Mouse (Mus musculus) midbrain, embryonic 12.5 days (tissue): ENCODE results near the gene Sgf29. TPM values are rescaled to one million over a fixed set of nuclear protein-coding genes. Genes with fewer than 3 reads are reported as not detected.

Experiments
- ATAC-seq: fragments of 200-750 bp; cut with Nextera tagmentation; 2 replicates; pipeline ENCODE4 v1.8.0; 2017; ENCODE audit warnings: low read depth, moderate TSS enrichment, moderate library complexity; ENCODE audit not compliant: low FRiP score
- H3K27ac ChIP-seq: fragments of 300-500 bp; sonication (generic); replicated peaks from 2 replicates; pipeline ENCODE4 v1.5.1; 2016; ENCODE audit warnings: mild to moderate bottlenecking
- H3K27me3 ChIP-seq: fragments of 300-500 bp; sonication (generic); 2 replicates; pipeline ENCODE4 v1.6.1; 2016; ENCODE audit warnings: mild to moderate bottlenecking
- H3K36me3 ChIP-seq: fragments of 300-500 bp; sonication (generic); 2 replicates; pipeline ENCODE4 v1.6.1; 2016
- H3K4me1 ChIP-seq: fragments of 300-500 bp; sonication (generic); 2 replicates; pipeline ENCODE4 v1.6.1; 2016
- H3K4me2 ChIP-seq: fragments of 300-500 bp; sonication (generic); replicated peaks from 2 replicates; pipeline ENCODE4 v1.6.1; 2016; ENCODE audit warnings: mild to moderate bottlenecking, moderate library complexity
- H3K4me3 ChIP-seq: fragments of 300-500 bp; sonication (generic); 2 replicates; pipeline ENCODE4 v1.5.1; 2016; ENCODE audit warnings: mild to moderate bottlenecking
- H3K9ac ChIP-seq: fragments of 300-500 bp; sonication (generic); replicated peaks from 2 replicates; pipeline ENCODE4 v1.6.1; 2016; ENCODE audit warnings: mild to moderate bottlenecking, moderate library complexity
- H3K9me3 ChIP-seq: fragments of 300-500 bp; sonication (generic); 2 replicates; pipeline ENCODE4 v1.6.1; 2016; ENCODE audit warnings: mild to moderate bottlenecking
- WGBS: fragments of 180-500 bp; shearing (Covaris S2); methylation state at CpG from one replicate; pipeline ENCODE4 v1.1.7; 2016; 5-methylcytosine and 5-hydroxymethylcytosine counted together
- polyA plus RNA-seq: library from polyadenylated mRNA; unstranded; fragments of >200 nt; fragmentation: Nextera tagmentation; extraction: Ambion mirVana; gene quantifications from 2 replicates; pipeline ENCODE4 v1.2.1, GENCODE M21; 2016

The Sgf29 gene
- polyA plus RNA-seq, 1 experiment from 2014 or later, result 46.4 TPM

- Histone ChIP-seq H3K27me3 (no peaks in the 10 kb centered on the region), H3K27ac (no peak overlapping the region), H3K9me3 (no peaks in the 10 kb centered on the region), H3K4me3 (no peak overlapping the region), H3K36me3 (peaks cover 30% of the 10 kb centered on the region), H3K4me1 (peaks cover 25% of the 10 kb centered on the region), H3K9ac (no peak overlapping the region), H3K4me2 (no peak overlapping the region)
- no peak for ATAC-seq
- 97% methylated on average over 26 of the region's 26 CpGs for WGBS
Observed at GRCm38 (mm10) chr7:126692426-126692825, 43.3 kb downstream of the Sgf29 start.

- 35% methylated on average over 3 of the region's 3 CpGs for WGBS
- Histone ChIP-seq H3K4me2 (peak overlapping the region; percentile 88; the same call in 1 of the 2 replicates), H3K27ac (no peak overlapping the region)
Observed at GRCm38 (mm10) chr7:126693256-126693655, 44.1 kb downstream of the Sgf29 start.

GRCm38 (mm10) chr7:126693781-126694180, 44.7 kb downstream of the Sgf29 start:
- Histone ChIP-seq H3K9ac (no peak overlapping the region), H3K4me1 (peaks cover 25% of the 10 kb centered on the region), H3K4me3 (no peak overlapping the region), H3K9me3 (no peaks in the 10 kb centered on the region), H3K4me2 (peak overlapping the region; percentile 88; the same call in 1 of the 2 replicates), H3K27me3 (no peaks in the 10 kb centered on the region), H3K27ac (no peak overlapping the region), H3K36me3 (peaks cover 33% of the 10 kb centered on the region)
- ATAC-seq, result no peak
- WGBS, result 92% methylated on average over 7 of the region's 7 CpGs

More at GRCm38 (mm10) chr7:126693256-126693655, 44.1 kb downstream of the Sgf29 start:
- ATAC-seq, result no peak
- H3K36me3 ChIP-seq, result peaks cover 31% of the 10 kb centered on the region
- H3K9ac ChIP-seq, result no peak overlapping the region
- peaks cover 25% of the 10 kb centered on the region for H3K4me1 ChIP-seq
- H3K27me3 ChIP-seq, result no peaks in the 10 kb centered on the region
- H3K4me3 ChIP-seq, result no peak overlapping the region
- H3K9me3 ChIP-seq, result no peaks in the 10 kb centered on the region

DNA sequence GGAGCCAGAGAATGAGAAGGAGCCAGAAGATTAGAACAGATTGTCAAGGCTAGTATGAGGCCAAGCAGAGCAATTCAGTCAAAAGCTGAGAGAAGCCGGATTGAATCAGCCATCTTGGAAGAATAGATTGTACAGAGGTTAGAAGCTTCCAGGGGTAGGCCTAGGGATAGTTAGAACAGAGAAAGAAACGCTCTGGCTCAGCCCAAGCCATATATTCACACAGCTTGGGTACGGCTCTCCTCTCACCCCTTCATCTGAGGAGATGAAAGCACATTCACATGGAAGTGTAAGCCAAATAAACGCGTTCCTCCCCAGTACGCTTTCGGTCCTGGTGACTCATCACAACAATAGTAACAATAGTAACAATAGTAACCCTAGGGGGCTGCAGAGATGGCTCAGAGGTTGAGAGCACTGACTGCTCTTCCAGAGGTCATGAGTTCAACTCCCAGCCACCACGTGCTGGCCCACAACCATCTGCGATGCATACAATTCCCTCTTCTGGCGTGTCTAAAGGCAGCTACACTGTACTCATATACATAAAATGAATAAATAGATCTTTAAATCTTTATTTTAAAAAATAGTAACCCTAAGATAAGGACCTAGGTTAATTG, 45.4 kb downstream of the Sgf29 start:
- H3K4me1 ChIP-seq, result peaks cover 25% of the 10 kb centered on the region

DNA sequence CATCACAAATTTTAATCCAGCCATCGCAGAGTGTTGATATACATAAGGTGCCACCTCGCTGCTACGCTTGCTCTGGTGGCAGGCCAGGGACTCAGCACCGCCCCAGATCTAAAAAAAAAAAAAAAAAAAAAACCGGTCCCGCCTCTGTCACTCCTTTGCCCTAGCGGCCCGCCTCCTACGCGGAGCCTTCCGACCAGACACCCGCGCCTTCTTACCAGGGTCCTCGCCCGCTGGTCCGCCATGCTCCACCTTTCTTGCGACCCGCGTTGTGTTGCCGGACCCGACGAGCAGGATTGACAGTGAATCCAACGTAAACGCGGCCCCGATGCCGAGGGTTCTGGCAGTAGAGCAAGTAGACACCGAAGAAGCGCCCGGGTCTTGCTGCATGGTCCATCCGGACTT, 46.1 kb downstream of the Sgf29 start, which contains the start of gene Bola2:
Bola2 (plus strand) TSS at position 192 of the 402 bp plus-strand sequence.
- Histone ChIP-seq H3K9me3 (no peaks in the 10 kb centered on the region), H3K27me3 (no peaks in the 10 kb centered on the region), H3K4me1 (peaks cover 25% of the 10 kb centered on the region), H3K27ac (peak within 1 kb of the TSS; percentile 93), H3K9ac (peak within 1 kb of the TSS; percentile 84), H3K4me3 (peak within 1 kb of the TSS; percentile 80), H3K36me3 (peaks cover 36% of the 10 kb centered on the region), H3K4me2 (peak within 1 kb of the TSS; percentile 88)
- WGBS, result under 1% methylated on average over 31 of the region's 31 CpGs
- peak; percentile 47 for ATAC-seq

More for the DNA sequence above, 45.4 kb downstream of the Sgf29 start:
- Histone ChIP-seq H3K9me3 (no peaks in the 10 kb centered on the region), H3K9ac (peak overlapping the region; percentile 75; the same call in 1 of the 2 replicates), H3K36me3 (peaks cover 38% of the 10 kb centered on the region), H3K4me2 (peak overlapping the region; percentile 88), H3K27ac (0 out of 2 replicates have a peak overlapping the region, but pooled peaks have one; percentile 93), H3K27me3 (no peaks in the 10 kb centered on the region), H3K4me3 (peak overlapping the region; percentile 80)
- 22% methylated on average over 10 of the region's 10 CpGs for WGBS
- no peak for ATAC-seq

- H3K4me3 ChIP-seq, result peak within 1 kb of the TSS; percentile 80
- peak; percentile 96 for ATAC-seq
- peaks cover 36% of the 10 kb centered on the region for H3K36me3 ChIP-seq
- H3K4me1 ChIP-seq, result peaks cover 25% of the 10 kb centered on the region
- peak within 1 kb of the TSS; percentile 93 for H3K27ac ChIP-seq
- no peaks in the 10 kb centered on the region for H3K9me3 ChIP-seq
- H3K9ac ChIP-seq, result peak within 1 kb of the TSS; percentile 84
- WGBS, result under 1% methylated on average over 40 of the region's 40 CpGs
- H3K4me2 ChIP-seq, result peak within 1 kb of the TSS; percentile 88
- no peaks in the 10 kb centered on the region for H3K27me3 ChIP-seq
Observed at GRCm38 (mm10) chr7:126695631-126696207, 46.6 kb downstream of the Sgf29 start, which contains the start of gene Slx1b. Gene Slx1b (minus strand): TSS chr7:126695784.

GRCm38 (mm10) chr7:126696303-126696702, 47.2 kb downstream of the Sgf29 start:
- Histone ChIP-seq H3K4me1 (peaks cover 31% of the 10 kb centered on the region), H3K4me3 (peak overlapping the region; percentile 80), H3K4me2 (peak overlapping the region; percentile 88), H3K36me3 (peaks cover 30% of the 10 kb centered on the region), H3K27ac (peak overlapping the region; percentile 64), H3K27me3 (no peaks in the 10 kb centered on the region), H3K9me3 (no peaks in the 10 kb centered on the region), H3K9ac (peak overlapping the region; percentile 84)
- 5% methylated on average over 17 of the region's 17 CpGs for WGBS
- ATAC-seq, result no peak; the same call in 1 of the 2 replicates

- WGBS, result 75% methylated on average over 3 of the region's 3 CpGs
- Histone ChIP-seq H3K4me2 (peak overlapping the region; percentile 88), H3K4me1 (peaks cover 36% of the 10 kb centered on the region), H3K9ac (peak overlapping the region; percentile 84), H3K4me3 (peak overlapping the region; percentile 80), H3K36me3 (peaks cover 25% of the 10 kb centered on the region), H3K9me3 (no peaks in the 10 kb centered on the region), H3K27me3 (no peaks in the 10 kb centered on the region; the same call in 1 of the 2 replicates), H3K27ac (peak overlapping the region; percentile 46; the same call in 1 of the 2 replicates)
- ATAC-seq, result no peak
Observed at GRCm38 (mm10) chr7:126696886-126697285, 47.8 kb downstream of the Sgf29 start.

DNA sequence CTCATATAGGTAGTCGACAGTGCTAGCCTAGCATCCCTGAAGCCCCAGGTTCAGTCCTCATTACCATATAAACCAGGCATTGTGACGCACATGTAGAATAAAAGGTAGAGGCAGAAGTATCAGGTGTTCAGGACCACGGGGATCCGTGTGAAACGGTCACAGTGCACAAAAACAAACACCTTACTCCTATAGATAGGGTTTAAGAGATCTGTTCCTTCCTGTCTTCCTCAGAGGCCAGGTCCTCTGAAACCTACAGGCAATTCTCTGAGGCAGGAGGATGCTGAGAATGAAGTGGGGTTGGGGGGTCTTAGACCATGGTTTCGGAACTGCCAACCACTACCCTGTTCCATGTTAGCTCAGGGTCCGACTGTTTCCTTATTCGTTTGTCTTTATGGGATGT, 48.7 kb downstream of the Sgf29 start:
- H3K4me1 ChIP-seq, result peaks cover 38% of the 10 kb centered on the region
- ATAC-seq, result no peak
- H3K9me3 ChIP-seq, result no peaks in the 10 kb centered on the region
- no peak overlapping the region for H3K27ac ChIP-seq
- H3K27me3 ChIP-seq, result peaks cover 2% of the 10 kb centered on the region
- peaks cover 16% of the 10 kb centered on the region for H3K36me3 ChIP-seq
- WGBS, result 95% methylated on average over 8 of the region's 8 CpGs
- no peak overlapping the region for H3K4me2 ChIP-seq
- H3K4me3 ChIP-seq, result no peak overlapping the region
- H3K9ac ChIP-seq, result no peak overlapping the region

DNA sequence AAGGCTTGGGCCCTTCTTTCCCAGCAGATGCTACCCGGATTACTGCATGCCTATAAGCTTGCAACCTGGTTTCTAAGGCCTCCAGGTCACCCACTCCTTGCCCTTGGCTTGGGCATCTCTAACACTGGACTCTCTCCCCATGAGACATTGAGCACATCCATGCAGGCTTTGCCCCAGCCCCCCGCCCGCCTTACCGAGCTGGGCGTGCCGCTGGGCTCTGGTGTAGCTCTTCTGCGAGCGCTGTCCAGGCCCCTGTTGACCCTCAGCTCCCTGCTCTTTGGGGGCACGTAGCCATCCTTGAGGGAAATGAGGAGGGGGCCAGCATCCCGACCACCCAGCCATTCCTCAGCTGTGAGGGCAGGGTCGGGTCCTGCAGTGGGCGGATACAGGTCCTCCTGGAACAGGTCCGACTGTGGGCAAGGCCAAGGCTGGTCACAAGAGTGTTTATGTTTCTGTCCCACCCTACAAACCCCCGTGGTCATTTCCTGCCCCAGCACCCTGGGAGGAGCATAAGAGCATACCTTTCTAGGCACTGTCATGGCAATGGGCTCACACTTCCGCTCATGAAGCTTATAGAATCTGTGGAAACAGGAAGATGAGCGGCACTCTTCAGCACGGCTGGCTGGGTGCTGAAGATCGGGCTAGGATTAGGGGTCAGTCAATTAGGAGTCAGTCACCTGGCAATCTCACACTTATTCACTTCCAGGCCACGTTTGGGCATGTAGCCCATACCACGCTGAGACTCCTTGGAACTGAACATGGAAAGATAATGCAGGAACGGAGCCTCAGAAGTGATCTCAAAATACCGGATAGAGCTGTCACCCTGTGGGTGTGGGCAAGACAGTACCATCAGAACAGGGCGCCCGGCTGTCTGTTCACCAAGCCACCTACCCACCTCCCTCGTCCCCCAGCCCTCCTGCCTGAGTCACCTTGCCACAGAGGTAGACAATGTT, 51.2 kb downstream of the Sgf29 start:
- H3K4me1 ChIP-seq, result peaks cover 46% of the 10 kb centered on the region
- no peak for ATAC-seq
- WGBS, result 87% methylated on average over 25 of the region's 25 CpGs
- no peak overlapping the region for H3K4me2 ChIP-seq
- peaks cover 16% of the 10 kb centered on the region for H3K36me3 ChIP-seq
- no peak overlapping the region for H3K9ac ChIP-seq
- no peaks in the 10 kb centered on the region for H3K9me3 ChIP-seq
- H3K27ac ChIP-seq, result 0 out of 2 replicates have a peak overlapping the region, but pooled peaks have one; percentile 3
- no peak overlapping the region for H3K4me3 ChIP-seq
- peaks cover 16% of the 10 kb centered on the region for H3K27me3 ChIP-seq

GRCm38 (mm10) chr7:126701070-126701469, 52.0 kb downstream of the Sgf29 start:
- peaks cover 16% of the 10 kb centered on the region for H3K36me3 ChIP-seq
- H3K27ac ChIP-seq, result no peak overlapping the region
- H3K9me3 ChIP-seq, result no peaks in the 10 kb centered on the region
- H3K4me3 ChIP-seq, result 0 out of 2 replicates have a peak overlapping the region, but pooled peaks have one; percentile 4
- WGBS, result 2% methylated on average over 11 of the region's 11 CpGs
- peaks cover 46% of the 10 kb centered on the region for H3K4me1 ChIP-seq
- H3K27me3 ChIP-seq, result peaks cover 23% of the 10 kb centered on the region
- H3K4me2 ChIP-seq, result peak overlapping the region; percentile 34
- peak; percentile 42; the same call in 1 of the 2 replicates for ATAC-seq
- H3K9ac ChIP-seq, result peak overlapping the region; percentile 20; the same call in 1 of the 2 replicates
